Mouse (Mus musculus): ENCODE data around the gene Pou2f1. TPM values are rescaled to one million over a fixed set of nuclear protein-coding genes. Genes with fewer than 3 reads are reported as not detected.

Gene Pou2f1
- polyA plus RNA-seq, 1 experiment from 2014 or later = 20.9 TPM

- Histone ChIP-seq H3K9ac (replicated peaks; ENCODE audit: low read depth, low read length) (no peak overlapping the region), H3K27ac (ENCODE audit: low read depth, low read length) (no peak overlapping the region), H3K4me2 (ENCODE audit: low read depth, low read length) (no peak overlapping the region), H3K27me3 (ENCODE audit: control insufficient read depth, insufficient read depth, low read length) (peaks cover 11% of the 10 kb centered on the region), H3K4me3 (ENCODE audit: low read depth, low read length) (no peak overlapping the region), H3K4me1 (ENCODE audit: control insufficient read depth, insufficient read depth, low read length) (peaks cover 6% of the 10 kb centered on the region; the same call in 1 of the 2 replicates), H3K9me3 (ENCODE audit: control insufficient read depth, low read length) (no peaks in the 10 kb centered on the region), H3K36me3 (ENCODE audit: control insufficient read depth, insufficient read depth, low read length) (no peaks in the 10 kb centered on the region)
- ATAC-seq (ENCODE audit: low read depth) = no peak
- 80% methylated on average over 8 of the region's 8 CpGs for WGBS
Measured at GRCm38 (mm10) chr1:165848417-165848816, 154.1 kb downstream of the Pou2f1 start.

- Histone ChIP-seq H3K36me3 (ENCODE audit: control insufficient read depth, insufficient read depth, low read length) (no peaks in the 10 kb centered on the region), H3K27ac (ENCODE audit: low read depth, low read length) (no peak overlapping the region), H3K4me3 (ENCODE audit: low read depth, low read length) (peak overlapping the region; percentile 39), H3K27me3 (ENCODE audit: control insufficient read depth, insufficient read depth, low read length) (peaks cover 16% of the 10 kb centered on the region), H3K4me2 (ENCODE audit: low read depth, low read length) (peak overlapping the region; percentile 97), H3K9ac (replicated peaks; ENCODE audit: low read depth, low read length) (peak overlapping the region; percentile 50; the same call in 1 of the 2 replicates), H3K9me3 (ENCODE audit: control insufficient read depth, low read length) (no peaks in the 10 kb centered on the region), H3K4me1 (ENCODE audit: control insufficient read depth, insufficient read depth, low read length) (peaks cover 12% of the 10 kb centered on the region; the same call in 1 of the 2 replicates)
- ATAC-seq (ENCODE audit: low read depth) = 0 out of 2 replicates have a peak, but pooled peaks have one; percentile 13
- WGBS = 5% methylated on average over 14 of the region's 14 CpGs
Measured at GRCm38 (mm10) chr1:165845366-165845765, 157.1 kb downstream of the Pou2f1 start.

GRCm38 (mm10) chr1:165844956-165845355 lies 157.5 kb downstream of the Pou2f1 start:
- ATAC-seq (ENCODE audit: low read depth) = peak; percentile 38; the same call in 1 of the 2 replicates
- H3K9ac ChIP-seq (replicated peaks; ENCODE audit: low read depth, low read length) = peak overlapping the region; percentile 50; the same call in 1 of the 2 replicates

GRCm38 (mm10) chr1:165844466-165844951 lies 158.0 kb downstream of the Pou2f1 start:
- Histone ChIP-seq H3K36me3 (ENCODE audit: control insufficient read depth, insufficient read depth, low read length) (no peaks in the 10 kb centered on the region), H3K27ac (ENCODE audit: low read depth, low read length) (no peak overlapping the region), H3K4me3 (ENCODE audit: low read depth, low read length) (peak overlapping the region; percentile 39), H3K4me1 (ENCODE audit: control insufficient read depth, insufficient read depth, low read length) (peaks cover 12% of the 10 kb centered on the region; the same call in 1 of the 2 replicates), H3K27me3 (ENCODE audit: control insufficient read depth, insufficient read depth, low read length) (peaks cover 19% of the 10 kb centered on the region), H3K9me3 (ENCODE audit: control insufficient read depth, low read length) (no peaks in the 10 kb centered on the region), H3K9ac (replicated peaks; ENCODE audit: low read depth, low read length) (peak overlapping the region; percentile 50; the same call in 1 of the 2 replicates), H3K4me2 (ENCODE audit: low read depth, low read length) (peak overlapping the region; percentile 97)
- 1% methylated on average over 20 of the region's 20 CpGs for WGBS
- ATAC-seq (ENCODE audit: low read depth) = peak; percentile 62; the same call in 1 of the 2 replicates

More at GRCm38 (mm10) chr1:165844956-165845355, 157.5 kb downstream of the Pou2f1 start:
- H3K36me3 ChIP-seq (ENCODE audit: control insufficient read depth, insufficient read depth, low read length) = no peaks in the 10 kb centered on the region
- peaks cover 16% of the 10 kb centered on the region for H3K27me3 ChIP-seq (ENCODE audit: control insufficient read depth, insufficient read depth, low read length)
- no peaks in the 10 kb centered on the region for H3K9me3 ChIP-seq (ENCODE audit: control insufficient read depth, low read length)
- under 1% methylated on average over 23 of the region's 26 CpGs for WGBS
- H3K4me3 ChIP-seq (ENCODE audit: low read depth, low read length) = peak overlapping the region; percentile 39
- H3K27ac ChIP-seq (ENCODE audit: low read depth, low read length) = no peak overlapping the region
- H3K4me2 ChIP-seq (ENCODE audit: low read depth, low read length) = peak overlapping the region; percentile 97
- H3K4me1 ChIP-seq (ENCODE audit: control insufficient read depth, insufficient read depth, low read length) = peaks cover 12% of the 10 kb centered on the region; the same call in 1 of the 2 replicates

GRCm38 (mm10) chr1:165843586-165843985 lies 158.9 kb downstream of the Pou2f1 start:
- H3K4me3 ChIP-seq (ENCODE audit: low read depth, low read length) = no peak overlapping the region
- no peaks in the 10 kb centered on the region for H3K9me3 ChIP-seq (ENCODE audit: control insufficient read depth, low read length)
- no peak overlapping the region for H3K27ac ChIP-seq (ENCODE audit: low read depth, low read length)
- no peak overlapping the region for H3K9ac ChIP-seq (replicated peaks; ENCODE audit: low read depth, low read length)
- ATAC-seq (ENCODE audit: low read depth) = no peak
- H3K27me3 ChIP-seq (ENCODE audit: control insufficient read depth, insufficient read depth, low read length) = peaks cover 19% of the 10 kb centered on the region
- H3K36me3 ChIP-seq (ENCODE audit: control insufficient read depth, insufficient read depth, low read length) = no peaks in the 10 kb centered on the region
- H3K4me2 ChIP-seq (ENCODE audit: low read depth, low read length) = no peak overlapping the region
- 48% methylated on average over 3 of the region's 3 CpGs for WGBS
- peaks cover 12% of the 10 kb centered on the region; the same call in 1 of the 2 replicates for H3K4me1 ChIP-seq (ENCODE audit: control insufficient read depth, insufficient read depth, low read length)

GRCm38 (mm10) chr1:165842170-165842569 lies 160.3 kb downstream of the Pou2f1 start:
- Histone ChIP-seq H3K4me1 (ENCODE audit: control insufficient read depth, insufficient read depth, low read length) (peaks cover 17% of the 10 kb centered on the region; the same call in 1 of the 2 replicates), H3K36me3 (ENCODE audit: control insufficient read depth, insufficient read depth, low read length) (no peaks in the 10 kb centered on the region), H3K9ac (replicated peaks; ENCODE audit: low read depth, low read length) (no peak overlapping the region), H3K4me2 (ENCODE audit: low read depth, low read length) (no peak overlapping the region), H3K4me3 (ENCODE audit: low read depth, low read length) (no peak overlapping the region), H3K9me3 (ENCODE audit: control insufficient read depth, low read length) (no peaks in the 10 kb centered on the region), H3K27ac (ENCODE audit: low read depth, low read length) (no peak overlapping the region), H3K27me3 (ENCODE audit: control insufficient read depth, insufficient read depth, low read length) (peaks cover 19% of the 10 kb centered on the region)
- 62% methylated on average over 7 of the region's 7 CpGs for WGBS
- no peak for ATAC-seq (ENCODE audit: low read depth)

- ATAC-seq (ENCODE audit: low read depth) = no peak
- H3K27me3 ChIP-seq (ENCODE audit: control insufficient read depth, insufficient read depth, low read length) = peaks cover 17% of the 10 kb centered on the region
- no peaks in the 10 kb centered on the region for H3K9me3 ChIP-seq (ENCODE audit: control insufficient read depth, low read length)
- peaks cover 28% of the 10 kb centered on the region for H3K4me1 ChIP-seq (ENCODE audit: control insufficient read depth, insufficient read depth, low read length)
- WGBS = 13% methylated on average over 31 of the region's 31 CpGs
- H3K36me3 ChIP-seq (ENCODE audit: control insufficient read depth, insufficient read depth, low read length) = no peaks in the 10 kb centered on the region
- H3K4me3 ChIP-seq (ENCODE audit: low read depth, low read length) = peak overlapping the region; percentile 20; the same call in 1 of the 2 replicates
- peak overlapping the region; percentile 49 for H3K4me2 ChIP-seq (ENCODE audit: low read depth, low read length)
- H3K9ac ChIP-seq (replicated peaks; ENCODE audit: low read depth, low read length) = peak overlapping the region; percentile 41
- no peak overlapping the region for H3K27ac ChIP-seq (ENCODE audit: low read depth, low read length)
Measured at GRCm38 (mm10) chr1:165840548-165841230, 161.8 kb downstream of the Pou2f1 start.

- Histone ChIP-seq H3K27me3 (ENCODE audit: control insufficient read depth, insufficient read depth, low read length) (peaks cover 14% of the 10 kb centered on the region), H3K9me3 (ENCODE audit: control insufficient read depth, low read length) (no peaks in the 10 kb centered on the region), H3K4me1 (ENCODE audit: control insufficient read depth, insufficient read depth, low read length) (peaks cover 30% of the 10 kb centered on the region), H3K4me2 (ENCODE audit: low read depth, low read length) (no peak overlapping the region), H3K27ac (ENCODE audit: low read depth, low read length) (no peak overlapping the region), H3K36me3 (ENCODE audit: control insufficient read depth, insufficient read depth, low read length) (no peaks in the 10 kb centered on the region), H3K4me3 (ENCODE audit: low read depth, low read length) (no peak overlapping the region), H3K9ac (replicated peaks; ENCODE audit: low read depth, low read length) (no peak overlapping the region)
- WGBS = 81% methylated on average over 4 of the region's 4 CpGs
- ATAC-seq (ENCODE audit: low read depth) = no peak
Measured at GRCm38 (mm10) chr1:165839201-165839600, 163.3 kb downstream of the Pou2f1 start.

- H3K9ac ChIP-seq (replicated peaks; ENCODE audit: low read depth, low read length) = no peak overlapping the region
Measured at GRCm38 (mm10) chr1:165837546-165837945, 164.9 kb downstream of the Pou2f1 start.

More at GRCm38 (mm10) chr1:165837546-165837945, 164.9 kb downstream of the Pou2f1 start:
- 15% methylated on average over 8 of the region's 8 CpGs for WGBS
- Histone ChIP-seq H3K36me3 (ENCODE audit: control insufficient read depth, insufficient read depth, low read length) (no peaks in the 10 kb centered on the region), H3K4me2 (ENCODE audit: low read depth, low read length) (no peak overlapping the region), H3K4me1 (ENCODE audit: control insufficient read depth, insufficient read depth, low read length) (peaks cover 40% of the 10 kb centered on the region), H3K9me3 (ENCODE audit: control insufficient read depth, low read length) (no peaks in the 10 kb centered on the region), H3K4me3 (ENCODE audit: low read depth, low read length) (no peak overlapping the region), H3K27ac (ENCODE audit: low read depth, low read length) (peak overlapping the region; percentile 73), H3K27me3 (ENCODE audit: control insufficient read depth, insufficient read depth, low read length) (peaks cover 8% of the 10 kb centered on the region; the same call in 1 of the 2 replicates)
- no peak for ATAC-seq (ENCODE audit: low read depth)

Data from neural tube, embryonic 14.5 days (tissue).